Mouse (Mus musculus): Measurements from ENCODE around the gene Bin2. TPM values are rescaled to one million over a fixed set of nuclear protein-coding genes. Genes with fewer than 3 reads are reported as not detected.

The Bin2 gene
- polyA plus RNA-seq, 1 experiment from 2014 or later = 62.1 TPM

- WGBS = 76% methylated on average over 12 of the region's 12 CpGs
- Histone ChIP-seq H3K9ac (ENCODE audit: low read depth, low read length) (no peak overlapping the region), H3K4me3 (ENCODE audit: low read depth, low read length) (no peak overlapping the region), H3K4me2 (no peak overlapping the region), H3K4me1 (replicated peaks; ENCODE audit: control insufficient read depth, insufficient read depth, low read length) (peaks cover 24% of the 10 kb centered on the region), H3K36me3 (ENCODE audit: control insufficient read depth, insufficient read depth, low read length) (no peaks in the 10 kb centered on the region), H3K27ac (ENCODE audit: low read depth, low read length) (no peak overlapping the region), H3K9me3 (ENCODE audit: control insufficient read depth, low read length) (no peaks in the 10 kb centered on the region), H3K27me3 (replicated peaks; ENCODE audit: control insufficient read depth, insufficient read depth, low read length) (no peaks in the 10 kb centered on the region)
- DNase-seq (ENCODE audit: low spot score) = no peak
- ATAC-seq (replicated peaks; ENCODE audit: low FRiP score) = no peak
Measured at GRCm38 (mm10) chr15:100678581-100678980, 9.2 kb upstream of the Bin2 start.

- 85% methylated on average over 8 of the region's 8 CpGs for WGBS
Measured at GRCm38 (mm10) chr15:100677675-100678074, 8.3 kb upstream of the Bin2 start.

GRCm38 (mm10) chr15:100676521-100676920 lies 7.2 kb upstream of the Bin2 start:
- Histone ChIP-seq H3K4me3 (ENCODE audit: low read depth, low read length) (no peak overlapping the region), H3K9ac (ENCODE audit: low read depth, low read length) (no peak overlapping the region), H3K27ac (ENCODE audit: low read depth, low read length) (no peak overlapping the region), H3K4me2 (no peak overlapping the region), H3K9me3 (ENCODE audit: control insufficient read depth, low read length) (no peaks in the 10 kb centered on the region), H3K36me3 (ENCODE audit: control insufficient read depth, insufficient read depth, low read length) (no peaks in the 10 kb centered on the region), H3K27me3 (replicated peaks; ENCODE audit: control insufficient read depth, insufficient read depth, low read length) (no peaks in the 10 kb centered on the region), H3K4me1 (replicated peaks; ENCODE audit: control insufficient read depth, insufficient read depth, low read length) (peaks cover 32% of the 10 kb centered on the region)
- DNase-seq (ENCODE audit: low spot score) (no peak), ATAC-seq (replicated peaks; ENCODE audit: low FRiP score) (no peak)
- 72% methylated on average over 1 of the region's 1 CpGs for WGBS

More at GRCm38 (mm10) chr15:100677675-100678074, 8.3 kb upstream of the Bin2 start:
- H3K9me3 ChIP-seq (ENCODE audit: control insufficient read depth, low read length) = no peaks in the 10 kb centered on the region
- no peaks in the 10 kb centered on the region for H3K27me3 ChIP-seq (replicated peaks; ENCODE audit: control insufficient read depth, insufficient read depth, low read length)
- no peak overlapping the region for H3K4me2 ChIP-seq
- ATAC-seq (replicated peaks; ENCODE audit: low FRiP score) (no peak), DNase-seq (ENCODE audit: low spot score) (no peak)
- no peak overlapping the region for H3K4me3 ChIP-seq (ENCODE audit: low read depth, low read length)
- H3K27ac ChIP-seq (ENCODE audit: low read depth, low read length) = no peak overlapping the region
- H3K36me3 ChIP-seq (ENCODE audit: control insufficient read depth, insufficient read depth, low read length) = no peaks in the 10 kb centered on the region
- H3K9ac ChIP-seq (ENCODE audit: low read depth, low read length) = no peak overlapping the region
- H3K4me1 ChIP-seq (replicated peaks; ENCODE audit: control insufficient read depth, insufficient read depth, low read length) = peaks cover 32% of the 10 kb centered on the region

GRCm38 (mm10) chr15:100675486-100675885 lies 6.1 kb upstream of the Bin2 start:
- H3K4me2 ChIP-seq = no peak overlapping the region
- no peak overlapping the region for H3K4me3 ChIP-seq (ENCODE audit: low read depth, low read length)
- H3K9me3 ChIP-seq (ENCODE audit: control insufficient read depth, low read length) = no peaks in the 10 kb centered on the region
- WGBS = 64% methylated on average over 3 of the region's 3 CpGs
- no peak for DNase-seq (ENCODE audit: low spot score)
- H3K4me1 ChIP-seq (replicated peaks; ENCODE audit: control insufficient read depth, insufficient read depth, low read length) = peaks cover 25% of the 10 kb centered on the region
- H3K27me3 ChIP-seq (replicated peaks; ENCODE audit: control insufficient read depth, insufficient read depth, low read length) = no peaks in the 10 kb centered on the region
- no peak for ATAC-seq (replicated peaks; ENCODE audit: low FRiP score)
- peak overlapping the region; percentile 80 for H3K27ac ChIP-seq (ENCODE audit: low read depth, low read length)
- no peaks in the 10 kb centered on the region for H3K36me3 ChIP-seq (ENCODE audit: control insufficient read depth, insufficient read depth, low read length)
- no peak overlapping the region for H3K9ac ChIP-seq (ENCODE audit: low read depth, low read length)

DNA sequence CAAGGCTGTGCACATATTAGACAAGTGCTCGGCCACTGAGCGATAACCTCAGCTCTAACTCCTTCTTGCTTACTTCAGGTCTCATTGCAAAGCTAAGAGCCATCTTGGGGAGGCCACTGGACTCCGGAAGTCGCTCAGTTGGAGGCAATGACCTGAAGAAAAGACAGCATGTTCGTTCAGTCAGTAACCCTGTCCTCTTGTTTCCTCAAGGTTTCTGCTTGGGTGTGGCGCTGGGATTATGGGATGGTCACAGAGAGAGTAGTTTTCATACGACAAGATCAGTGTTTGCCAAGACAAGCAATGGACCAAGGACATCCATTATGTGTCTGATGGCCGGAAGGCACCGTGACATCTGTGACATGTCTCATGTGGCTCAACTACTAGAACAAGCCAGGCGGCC lies 5.2 kb upstream of the Bin2 start:
- Histone ChIP-seq H3K9ac (ENCODE audit: low read depth, low read length) (no peak overlapping the region), H3K4me2 (peak overlapping the region; percentile 46)

GRCm38 (mm10) chr15:100673585-100674391 lies 4.4 kb upstream of the Bin2 start:
- H3K4me1 ChIP-seq (replicated peaks; ENCODE audit: control insufficient read depth, insufficient read depth, low read length) = peaks cover 27% of the 10 kb centered on the region
- no peaks in the 10 kb centered on the region for H3K36me3 ChIP-seq (ENCODE audit: control insufficient read depth, insufficient read depth, low read length)
- ATAC-seq (replicated peaks; ENCODE audit: low FRiP score) (peak; percentile 79), DNase-seq (ENCODE audit: low spot score) (no peak)
- H3K27ac ChIP-seq (ENCODE audit: low read depth, low read length) = peak overlapping the region; percentile 80
- H3K4me3 ChIP-seq (ENCODE audit: low read depth, low read length) = no peak overlapping the region
- peak overlapping the region; percentile 22; the same call in 1 of the 2 replicates for H3K9ac ChIP-seq (ENCODE audit: low read depth, low read length)
- peak overlapping the region; percentile 46 for H3K4me2 ChIP-seq
- H3K27me3 ChIP-seq (replicated peaks; ENCODE audit: control insufficient read depth, insufficient read depth, low read length) = no peaks in the 10 kb centered on the region
- 15% methylated on average over 12 of the region's 12 CpGs for WGBS
- H3K9me3 ChIP-seq (ENCODE audit: control insufficient read depth, low read length) = no peaks in the 10 kb centered on the region

More for the DNA sequence above, 5.2 kb upstream of the Bin2 start:
- ATAC-seq (replicated peaks; ENCODE audit: low FRiP score) (no peak), DNase-seq (ENCODE audit: low spot score) (no peak)
- no peaks in the 10 kb centered on the region for H3K36me3 ChIP-seq (ENCODE audit: control insufficient read depth, insufficient read depth, low read length)
- peaks cover 23% of the 10 kb centered on the region for H3K4me1 ChIP-seq (replicated peaks; ENCODE audit: control insufficient read depth, insufficient read depth, low read length)
- H3K27ac ChIP-seq (ENCODE audit: low read depth, low read length) = peak overlapping the region; percentile 80
- 59% methylated on average over 10 of the region's 10 CpGs for WGBS
- no peaks in the 10 kb centered on the region for H3K27me3 ChIP-seq (replicated peaks; ENCODE audit: control insufficient read depth, insufficient read depth, low read length)
- H3K9me3 ChIP-seq (ENCODE audit: control insufficient read depth, low read length) = no peaks in the 10 kb centered on the region
- H3K4me3 ChIP-seq (ENCODE audit: low read depth, low read length) = no peak overlapping the region

- H3K9ac ChIP-seq (ENCODE audit: low read depth, low read length) = no peak overlapping the region
- ATAC-seq (replicated peaks; ENCODE audit: low FRiP score) (no peak), DNase-seq (ENCODE audit: low spot score) (no peak)
- H3K27me3 ChIP-seq (replicated peaks; ENCODE audit: control insufficient read depth, insufficient read depth, low read length) = no peaks in the 10 kb centered on the region
- H3K4me1 ChIP-seq (replicated peaks; ENCODE audit: control insufficient read depth, insufficient read depth, low read length) = peaks cover 48% of the 10 kb centered on the region
- WGBS = 76% methylated on average over 5 of the region's 5 CpGs
- H3K4me3 ChIP-seq (ENCODE audit: low read depth, low read length) = no peak overlapping the region
- no peak overlapping the region for H3K27ac ChIP-seq (ENCODE audit: low read depth, low read length)
- H3K36me3 ChIP-seq (ENCODE audit: control insufficient read depth, insufficient read depth, low read length) = no peaks in the 10 kb centered on the region
- no peaks in the 10 kb centered on the region for H3K9me3 ChIP-seq (ENCODE audit: control insufficient read depth, low read length)
- no peak overlapping the region for H3K4me2 ChIP-seq
Measured at GRCm38 (mm10) chr15:100670833-100671232, 1.5 kb upstream of the Bin2 start.

- no peaks in the 10 kb centered on the region for H3K36me3 ChIP-seq (ENCODE audit: control insufficient read depth, insufficient read depth, low read length)
- H3K27me3 ChIP-seq (replicated peaks; ENCODE audit: control insufficient read depth, insufficient read depth, low read length) = no peaks in the 10 kb centered on the region
- no peak for DNase-seq (ENCODE audit: low spot score)
- ATAC-seq (replicated peaks; ENCODE audit: low FRiP score) = no peak
- no peak overlapping the region for H3K4me3 ChIP-seq (ENCODE audit: low read depth, low read length)
- H3K9ac ChIP-seq (ENCODE audit: low read depth, low read length) = no peak overlapping the region
- H3K27ac ChIP-seq (ENCODE audit: low read depth, low read length) = no peak overlapping the region
- peaks cover 55% of the 10 kb centered on the region for H3K4me1 ChIP-seq (replicated peaks; ENCODE audit: control insufficient read depth, insufficient read depth, low read length)
- H3K9me3 ChIP-seq (ENCODE audit: control insufficient read depth, low read length) = no peaks in the 10 kb centered on the region
- 74% methylated on average over 8 of the region's 8 CpGs for WGBS
- no peak overlapping the region for H3K4me2 ChIP-seq
Measured at GRCm38 (mm10) chr15:100670004-100670403, 651 bp upstream of the Bin2 start.
